Mouse (Mus musculus) gastrocnemius, postnatal 10 days (tissue): ENCODE results near the gene Cenpf. TPM values are rescaled to one million over a fixed set of nuclear protein-coding genes. Genes with fewer than 3 reads are reported as not detected.

Source experiments
- DNase-seq: peaks from one replicate; pipeline ENCODE4 v3.0.0; 2021; ENCODE audit warnings: mixed read lengths
- long read RNA-seq, 2 experiments: library from polyadenylated mRNA; stranded (forward); transcript quantifications; one replicate each; pipeline ENCODE4 v2.0.0; 2021
- total RNA-seq, 2 experiments: library from RNA; stranded (reverse); gene quantifications; 2 replicates each; pipeline ENCODE4 v1.2.3; 2021

Cenpf gene
- 10 to 100 TPM in 1 of 2 experiments, 1 to 10 TPM in 1; 8.3 to 12.5 TPM for total RNA-seq
- long read RNA-seq, experiment 1, partial matches to known transcripts, result 0 of 1 reads
- long read RNA-seq, experiment 1, other reads (novel, unspliced or antisense), result 1 of 1 reads
- long read RNA-seq, experiment 2, full-length matches to known transcripts, result 1 of 1 reads
- long read RNA-seq, experiment 2, partial matches to known transcripts, result 0 of 1 reads
- long read RNA-seq, experiment 2, other reads (novel, unspliced or antisense), result 0 of 1 reads

DNA sequence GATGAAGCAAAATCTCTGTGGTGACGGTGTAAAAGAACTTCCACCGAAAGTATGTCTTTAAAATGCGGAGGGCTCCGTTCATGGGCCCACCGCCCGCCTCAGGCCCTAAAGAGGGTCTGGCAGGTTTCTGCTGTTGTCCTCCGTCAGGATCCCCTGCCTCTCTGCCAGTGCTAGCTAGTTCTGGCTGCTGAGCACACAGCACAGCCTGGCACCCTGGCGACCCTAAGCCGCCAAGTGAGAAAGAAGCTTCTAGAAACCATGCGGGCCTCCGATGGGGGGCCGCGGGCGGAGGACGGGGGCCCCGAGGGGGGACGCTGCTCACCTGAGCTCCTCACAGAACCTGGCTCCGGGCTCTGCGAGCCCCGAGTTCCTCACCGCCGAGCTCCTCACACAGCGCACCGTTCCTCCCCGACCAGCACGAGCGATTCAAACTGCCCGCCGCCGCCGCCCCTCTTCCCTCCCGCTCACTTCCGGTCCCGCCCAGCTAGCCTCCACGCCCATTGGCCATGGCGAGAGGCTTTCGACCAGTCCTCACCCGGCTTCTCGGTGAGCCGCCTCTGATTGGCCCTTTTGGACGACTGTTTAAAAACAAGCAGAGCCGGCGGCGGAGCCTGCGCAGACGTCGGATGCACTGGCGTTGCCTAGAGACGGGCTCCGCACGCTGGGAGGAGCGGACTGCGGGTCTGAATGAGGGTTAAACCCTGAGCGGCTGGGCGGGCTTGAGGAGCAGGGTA, at the start of gene Cenpf:
TSS of gene Cenpf (minus strand) at position 433 of the 734 bp plus-strand sequence.
- peak; percentile 97 for DNase-seq

DNA sequence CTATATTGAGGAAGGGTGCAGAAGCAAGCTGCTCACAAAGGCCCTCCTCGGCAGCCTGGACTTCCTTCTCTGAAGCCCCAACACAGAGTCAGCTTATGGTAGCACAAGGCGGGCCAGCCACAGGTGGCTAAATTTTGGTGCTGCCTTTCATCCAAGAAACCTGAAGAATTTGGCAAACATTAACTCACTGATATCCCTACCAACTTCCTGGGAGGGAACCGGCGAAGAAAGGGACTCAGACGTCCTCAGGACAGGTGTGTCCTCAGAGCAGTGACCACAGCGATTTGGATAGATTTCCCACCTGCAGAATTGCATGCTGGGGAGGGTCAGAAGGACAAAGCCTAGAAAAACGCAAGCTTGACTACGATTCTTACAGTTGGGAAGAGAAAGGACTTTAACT, 44.3 kb upstream of the Cenpf start:
- DNase-seq, result no peak

DNA sequence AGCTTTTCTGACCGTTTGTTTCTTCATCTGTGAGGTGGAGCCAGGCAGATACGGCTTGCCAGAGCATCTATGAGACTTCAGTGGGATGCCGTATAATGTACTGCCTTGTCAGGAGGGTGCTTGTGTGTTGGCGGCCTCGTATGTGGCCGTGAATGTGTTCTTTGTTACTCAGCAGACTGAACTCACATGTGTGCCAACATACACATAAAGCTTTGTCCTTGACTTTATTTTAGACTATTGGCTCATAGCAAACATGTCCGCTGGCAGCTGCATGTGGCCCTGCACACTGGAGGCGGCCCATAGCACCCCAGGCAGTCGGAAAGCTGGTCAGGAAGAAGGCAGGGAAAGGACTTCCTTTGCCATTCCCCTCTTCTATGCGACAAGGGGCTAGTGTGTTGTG, 43.8 kb upstream of the Cenpf start:
- DNase-seq, result no peak

DNA sequence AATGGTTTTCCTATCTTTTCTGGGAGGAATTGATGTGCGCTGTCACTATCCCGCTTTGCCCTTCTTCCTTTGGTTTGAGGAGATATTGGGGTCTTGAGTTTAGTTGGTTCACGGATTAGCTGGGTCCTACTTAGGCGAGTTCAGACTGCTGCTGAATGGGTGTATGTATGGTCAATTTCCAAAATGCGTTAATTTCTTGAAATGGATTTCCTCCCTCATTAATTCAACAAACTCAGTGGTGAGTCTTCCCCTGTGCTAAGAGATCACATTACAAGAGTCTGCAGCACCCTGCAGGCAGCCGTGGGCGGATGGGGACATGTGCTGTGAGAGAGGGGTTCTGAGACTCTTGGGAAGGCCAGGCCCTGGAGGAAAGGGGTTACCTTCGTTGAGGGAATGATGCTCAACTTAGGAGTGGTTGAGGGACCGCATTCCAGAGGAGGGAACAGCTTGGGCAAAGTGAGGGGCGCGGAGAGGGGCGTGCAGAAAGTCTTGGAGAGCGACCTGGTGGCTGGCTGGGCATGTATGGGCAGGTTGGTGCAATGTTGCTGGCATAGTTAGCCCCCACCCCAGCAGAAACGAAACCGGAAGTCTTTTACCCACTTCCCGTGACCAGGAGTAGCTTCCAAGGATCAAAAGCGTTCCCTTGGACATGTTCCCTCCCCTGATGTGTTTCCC, 41.4 kb upstream of the Cenpf start:
- no peak for DNase-seq

DNA sequence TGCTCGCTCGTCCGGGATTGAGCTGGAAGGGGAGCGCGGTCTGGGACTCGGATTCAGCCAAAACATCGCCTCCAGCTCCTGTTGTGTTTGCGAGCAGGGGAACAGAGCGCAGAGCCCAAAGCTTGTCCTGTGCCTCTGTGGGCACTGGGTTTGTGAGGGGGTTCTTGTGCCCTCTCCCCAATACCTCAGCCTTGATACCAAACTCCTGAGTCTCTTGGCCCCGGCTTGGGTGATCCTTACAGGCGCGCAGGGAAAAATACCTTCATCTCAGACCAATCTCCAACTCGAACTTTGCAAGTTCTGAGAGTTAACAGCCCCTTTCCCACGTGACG, 40.9 kb upstream of the Cenpf start:
- DNase-seq, result no peak

DNA sequence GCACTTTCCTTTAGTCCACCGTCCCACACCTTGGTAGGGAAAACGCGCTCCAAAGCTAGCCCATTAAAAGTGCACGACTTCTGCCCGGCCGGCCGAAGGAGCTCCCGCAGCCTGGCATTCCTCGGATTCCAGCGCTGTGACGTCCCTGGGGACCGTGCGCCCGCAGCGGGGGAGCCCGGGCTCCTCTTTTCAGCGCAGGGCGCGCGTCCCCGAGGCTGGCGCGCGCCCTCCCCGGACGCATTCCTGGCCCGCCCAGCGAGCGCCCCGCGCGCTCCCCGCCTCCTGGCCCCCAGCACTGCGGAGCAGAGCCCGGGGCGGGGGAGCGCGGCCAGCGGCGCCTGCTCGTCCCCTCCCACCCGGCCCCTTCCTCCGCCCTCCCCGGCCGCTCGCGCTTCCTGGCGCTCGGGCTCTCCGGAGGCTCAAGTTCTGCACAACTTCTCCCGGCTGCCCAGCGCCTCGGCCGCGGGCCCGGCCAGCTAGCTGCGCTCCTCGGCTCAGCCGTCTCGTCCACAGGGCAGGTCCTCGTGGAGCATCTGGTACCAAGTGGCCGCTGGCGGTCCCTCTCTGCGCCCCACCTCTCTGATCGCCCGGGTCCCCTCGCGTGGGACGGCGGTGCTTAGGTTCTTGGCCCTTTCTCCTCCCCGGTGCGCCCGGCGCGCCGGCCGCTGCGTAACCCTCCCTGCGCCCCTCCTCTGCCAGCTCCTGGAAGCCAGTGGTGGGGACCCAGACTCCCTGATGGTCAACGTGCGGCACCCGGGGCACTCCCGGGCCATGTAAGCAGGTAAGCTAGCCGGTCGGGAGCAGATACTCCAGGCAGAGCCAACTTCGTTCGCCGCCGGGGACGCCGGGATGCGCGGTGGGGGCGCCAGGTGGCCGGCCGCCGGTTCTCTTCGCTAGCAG, 40.2 kb upstream of the Cenpf start, which contains the start of gene Ptpn14:
TSS of gene Ptpn14 (plus strand) at position 385 of the 900 bp plus-strand sequence.
- peak; percentile 88 for DNase-seq

DNA sequence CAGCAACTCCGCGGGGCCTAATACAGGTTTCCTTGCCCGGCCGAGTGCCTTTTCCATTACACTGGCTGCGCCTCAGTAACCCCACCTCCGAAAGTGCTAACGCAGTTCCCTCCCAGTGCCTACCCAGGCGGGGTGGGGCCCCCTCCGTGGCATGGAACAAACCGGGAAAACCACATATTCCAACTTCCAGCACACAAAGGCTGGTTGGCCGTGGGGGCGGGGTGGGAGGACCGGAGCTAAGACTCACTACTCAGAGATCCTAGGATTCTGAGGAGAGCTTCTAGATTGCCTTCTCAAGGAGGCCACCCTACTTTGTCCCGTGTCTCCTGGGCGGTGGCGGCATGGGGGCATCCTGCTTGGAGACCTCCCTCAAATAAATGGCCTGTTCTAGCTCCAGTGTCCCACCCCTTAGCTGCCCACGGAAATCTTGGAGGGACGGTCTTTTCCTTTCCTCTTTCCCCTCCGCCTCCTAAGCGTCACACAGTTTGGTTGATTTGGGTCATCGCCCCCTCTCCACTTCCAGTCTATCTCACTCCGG, 39.5 kb upstream of the Cenpf start:
- peak; percentile 67 for DNase-seq

DNA sequence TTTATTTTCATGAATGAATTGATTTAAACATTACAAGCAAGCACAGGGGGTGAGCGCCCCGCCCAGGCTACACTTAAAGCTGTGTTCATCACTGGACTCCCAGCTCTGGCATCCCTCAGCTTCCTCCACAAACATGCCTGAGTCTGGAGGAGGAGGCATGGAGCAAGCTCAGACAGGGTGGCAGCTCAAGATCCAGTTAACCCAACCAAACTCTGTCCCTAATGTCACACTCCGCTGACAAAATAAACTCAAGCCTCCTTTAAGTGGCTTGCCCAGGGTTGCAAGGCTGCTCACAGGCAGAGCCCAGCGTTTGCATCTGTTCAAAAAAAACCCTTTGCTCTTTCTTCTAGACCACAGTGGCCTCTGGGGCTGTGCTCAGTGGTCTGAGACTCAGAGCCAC, 38.2 kb upstream of the Cenpf start:
- no peak for DNase-seq

DNA sequence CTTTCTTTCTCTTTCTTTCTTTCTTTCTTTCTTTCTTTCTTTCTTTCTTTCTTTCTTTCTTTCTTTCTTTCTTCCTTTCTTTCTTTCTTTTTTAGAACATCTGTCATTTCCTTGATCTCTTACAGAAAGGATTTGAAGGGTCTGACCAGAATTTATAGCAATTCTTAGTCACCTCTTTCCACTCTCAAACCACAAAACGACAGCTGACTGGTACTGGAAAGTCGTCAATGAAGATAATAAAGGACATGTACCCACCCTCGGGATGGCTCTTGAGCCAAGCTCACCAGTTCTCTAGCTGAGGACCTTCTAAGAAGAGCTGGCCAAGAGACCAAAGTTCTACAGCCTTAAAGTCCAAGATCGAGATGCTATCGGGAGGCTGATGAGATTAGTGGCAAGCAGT, 30.7 kb upstream of the Cenpf start:
- no peak for DNase-seq

DNA sequence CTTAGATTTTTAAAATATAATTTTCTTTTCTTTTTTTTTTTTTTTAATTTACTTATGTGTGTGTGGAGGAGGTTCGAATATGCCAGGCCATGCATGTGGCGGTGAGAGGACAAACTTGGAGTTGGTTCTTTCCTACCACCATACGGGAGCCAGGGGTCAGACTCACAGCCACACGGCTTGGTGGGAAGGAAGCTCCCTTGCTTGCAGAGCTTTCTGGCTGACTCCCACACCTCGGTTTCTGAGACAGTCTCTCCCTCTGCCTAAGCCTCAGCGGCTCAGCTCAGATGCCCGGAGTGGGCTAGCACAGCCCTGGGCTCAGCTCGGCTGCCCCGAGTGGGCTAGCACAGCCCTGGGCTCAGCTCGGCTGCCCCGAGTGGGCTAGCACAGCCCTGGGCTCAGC, 29.7 kb upstream of the Cenpf start:
- DNase-seq, result no peak

DNA sequence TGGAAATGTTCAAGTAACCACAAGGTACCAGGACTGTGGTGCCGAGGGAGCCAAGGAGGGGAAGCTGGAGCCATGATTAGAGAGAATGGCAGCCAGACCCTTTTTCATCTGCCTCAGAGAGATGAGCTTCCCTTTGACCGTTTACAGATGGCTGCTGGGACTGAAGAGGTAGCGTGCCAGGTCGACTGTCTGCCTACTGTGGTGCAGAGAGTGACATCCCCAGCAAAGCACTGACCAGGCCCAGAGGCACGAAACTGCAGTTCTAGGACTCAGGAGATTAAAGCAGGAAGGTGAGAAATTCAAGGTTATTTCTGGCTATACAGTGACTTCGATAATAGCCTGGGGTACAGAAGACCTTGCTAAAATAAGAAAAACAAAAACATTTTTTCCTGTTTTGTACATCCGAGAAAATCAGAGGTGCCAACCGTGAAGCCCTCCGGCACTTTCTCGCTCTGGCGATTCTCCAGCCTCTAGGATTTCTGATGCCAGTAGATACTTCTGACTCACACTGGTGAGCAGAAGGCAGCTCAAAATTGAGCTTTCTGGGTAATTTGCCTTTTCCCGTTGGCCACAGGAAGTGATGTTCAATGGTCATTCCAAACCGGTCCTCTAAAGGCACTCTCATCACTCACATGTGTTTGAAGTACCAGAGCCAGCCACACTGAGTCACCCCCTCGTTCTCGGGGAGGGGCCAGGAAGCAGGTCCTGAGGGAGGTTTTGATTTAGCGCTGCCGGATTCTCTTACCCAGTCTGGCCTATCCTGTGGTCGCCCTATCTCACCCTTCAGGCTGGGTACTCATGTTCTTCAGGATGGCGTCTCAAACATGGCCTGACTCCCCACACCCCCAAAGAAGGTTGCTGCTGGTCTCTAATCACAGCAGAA, 28.3 kb upstream of the Cenpf start:
- no peak for DNase-seq

DNA sequence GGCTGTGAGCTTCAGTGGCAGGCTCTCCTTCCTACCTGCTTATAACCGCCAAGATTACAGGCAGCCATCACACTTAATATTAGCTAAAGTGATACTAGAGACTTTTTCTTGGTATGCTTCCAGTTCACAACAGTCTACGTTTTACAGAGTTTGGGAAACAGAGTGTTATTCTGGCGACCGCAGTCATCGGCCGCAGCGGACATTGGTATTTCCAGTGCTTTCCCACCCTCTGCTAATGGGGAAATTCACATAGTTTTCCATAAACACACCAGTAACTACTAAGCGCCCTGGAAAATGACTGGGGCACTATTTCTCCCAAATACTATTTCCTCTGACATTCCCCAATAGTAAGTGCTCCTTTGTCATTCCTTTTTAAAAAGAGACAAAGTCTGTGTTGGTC, 21.1 kb upstream of the Cenpf start:
- no peak for DNase-seq

DNA sequence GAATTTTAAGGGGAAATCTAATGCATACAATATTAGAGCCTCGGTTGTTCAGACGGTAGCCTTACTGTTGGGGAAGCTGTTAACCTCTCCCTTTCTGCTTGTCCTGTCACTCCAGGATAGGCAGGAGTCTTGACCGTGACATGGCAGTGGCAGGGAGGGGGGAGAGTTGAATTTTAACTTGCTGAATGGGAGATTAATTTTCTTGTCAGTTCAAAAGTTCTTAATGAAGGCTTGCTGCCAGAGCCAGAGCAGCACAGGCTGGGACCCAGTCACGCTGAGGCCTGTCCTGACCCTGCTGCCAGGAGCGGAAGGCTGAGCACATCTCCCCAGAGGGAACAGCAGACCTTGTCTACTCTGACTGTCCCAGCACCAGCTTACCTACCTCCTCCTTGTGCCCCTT, 19.5 kb upstream of the Cenpf start:
- DNase-seq, result no peak

DNA sequence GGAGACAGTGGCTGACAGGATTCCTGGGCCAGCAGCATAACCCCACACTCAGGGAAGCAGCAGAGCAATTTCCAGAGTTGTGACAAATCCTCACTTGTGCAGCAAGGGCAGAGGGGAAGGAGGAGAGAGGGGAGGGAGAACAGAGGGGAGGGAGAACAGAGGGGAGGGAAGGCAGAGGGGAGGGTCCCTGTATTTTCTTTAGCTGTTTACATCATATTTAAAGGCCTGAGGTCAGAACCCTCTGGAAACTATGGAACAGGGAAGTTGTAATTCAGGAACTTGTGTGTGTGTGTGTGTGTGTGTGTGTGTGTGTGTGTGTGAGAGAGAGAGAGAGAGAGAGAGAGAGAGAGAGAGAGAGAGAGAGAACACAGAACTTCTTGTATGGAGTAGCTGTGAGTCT, 19.1 kb upstream of the Cenpf start:
- DNase-seq, result no peak

DNA sequence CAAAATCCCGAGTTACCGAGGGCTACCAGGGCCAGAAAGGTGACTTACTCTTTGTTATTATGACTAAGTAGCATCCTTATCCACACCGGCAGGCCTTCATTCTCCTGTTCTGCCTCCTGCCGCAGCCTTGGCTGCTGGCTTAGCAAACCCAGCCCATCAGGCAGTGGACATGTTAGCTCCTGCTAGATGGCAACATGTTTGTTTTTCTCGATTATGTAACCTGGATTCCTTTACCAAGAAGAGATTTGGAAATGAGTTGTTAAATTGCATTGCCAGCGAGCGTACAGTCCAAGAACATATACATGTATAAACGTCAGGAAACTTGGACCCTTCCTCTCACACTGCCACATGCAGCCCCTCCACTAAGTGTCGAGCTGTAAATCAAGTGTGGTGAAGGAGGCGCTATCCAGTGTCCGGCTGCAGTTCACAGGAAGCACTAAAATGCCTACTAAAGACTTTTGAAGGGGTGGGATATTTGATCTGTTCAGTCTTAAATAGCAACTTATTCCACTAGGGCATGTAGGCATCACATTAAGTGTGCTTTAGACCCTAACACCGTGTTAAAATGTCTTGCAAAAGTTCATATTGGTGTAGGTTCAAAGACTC, 18.3 kb upstream of the Cenpf start:
- DNase-seq, result no peak

DNA sequence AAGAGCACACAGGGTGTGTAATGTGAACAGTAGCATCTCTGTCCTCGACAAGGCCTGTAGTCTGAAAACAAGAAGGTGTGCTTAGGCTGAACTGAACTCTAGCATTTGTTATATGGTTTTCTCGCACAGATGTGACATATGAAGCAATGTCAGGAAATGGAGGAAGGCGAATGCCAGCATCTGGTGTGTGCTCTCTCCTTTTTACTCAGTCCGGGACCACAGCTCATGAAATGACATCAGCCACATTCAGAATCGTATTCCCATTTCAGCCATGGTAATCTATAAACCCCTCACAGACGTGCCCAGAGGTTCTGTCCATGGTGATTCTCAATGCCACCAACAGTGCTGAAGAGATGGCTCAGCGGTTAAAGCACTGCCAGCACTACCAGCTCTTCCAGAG, 15.7 kb upstream of the Cenpf start:
- no peak for DNase-seq

DNA sequence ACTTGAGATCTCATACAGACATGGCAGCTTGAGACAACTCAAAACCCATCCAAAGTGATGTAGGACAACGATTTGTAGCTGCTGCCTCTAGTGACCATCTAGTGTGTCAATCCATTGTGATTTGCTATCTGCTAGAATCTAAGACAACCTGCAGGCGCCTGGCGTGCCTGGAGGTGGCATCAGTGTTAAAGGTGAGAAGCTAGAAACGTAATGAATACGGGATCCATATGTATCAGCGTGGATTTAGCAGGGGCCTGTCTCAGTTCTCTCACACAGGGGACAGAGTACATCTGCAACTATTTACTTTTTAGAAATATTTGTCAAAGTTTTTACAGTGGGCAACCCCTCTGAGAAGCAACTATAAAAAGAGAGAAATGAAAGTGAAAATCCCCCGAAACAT, 15.3 kb upstream of the Cenpf start:
- DNase-seq, result no peak

DNA sequence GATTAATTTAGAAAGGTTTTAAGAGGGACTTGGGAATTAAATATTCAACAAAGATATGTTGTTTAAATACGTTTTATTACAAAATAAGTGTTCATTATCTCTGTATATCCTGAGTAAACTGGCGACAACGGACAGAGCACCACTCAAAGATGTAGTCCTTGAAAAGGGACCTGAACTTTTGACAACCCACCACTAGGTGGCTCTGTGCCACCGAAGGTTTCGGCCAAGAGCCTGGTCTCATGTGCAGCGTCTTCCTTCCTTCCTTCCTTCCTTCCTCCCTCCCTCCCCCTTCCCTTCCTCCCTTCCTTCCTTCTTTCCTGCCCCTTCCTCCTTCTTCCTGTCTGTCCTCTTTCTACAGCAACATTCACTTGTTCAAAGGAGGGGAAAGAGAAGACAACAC, 13.1 kb upstream of the Cenpf start:
- DNase-seq, result peak; percentile 81

DNA sequence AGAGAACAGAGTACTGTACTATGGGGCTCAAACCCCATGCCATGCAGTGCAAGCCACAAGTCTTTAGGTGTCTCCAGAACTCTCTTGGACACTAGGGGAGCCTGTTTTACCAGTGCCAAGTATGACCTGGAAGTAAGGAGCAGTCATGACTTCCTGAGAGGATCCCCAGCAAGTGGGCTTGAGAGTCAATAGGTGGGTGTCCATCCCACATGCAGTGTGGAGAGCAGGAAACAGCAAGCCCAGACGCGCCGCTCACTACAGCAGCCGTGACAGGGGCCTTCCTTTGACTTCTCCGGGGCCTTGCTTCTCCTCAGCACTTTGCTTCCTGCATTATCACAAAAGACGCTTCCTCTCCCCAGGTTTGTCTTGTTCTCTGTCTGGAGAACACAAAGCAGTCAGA, 12.3 kb upstream of the Cenpf start:
- no peak for DNase-seq

DNA sequence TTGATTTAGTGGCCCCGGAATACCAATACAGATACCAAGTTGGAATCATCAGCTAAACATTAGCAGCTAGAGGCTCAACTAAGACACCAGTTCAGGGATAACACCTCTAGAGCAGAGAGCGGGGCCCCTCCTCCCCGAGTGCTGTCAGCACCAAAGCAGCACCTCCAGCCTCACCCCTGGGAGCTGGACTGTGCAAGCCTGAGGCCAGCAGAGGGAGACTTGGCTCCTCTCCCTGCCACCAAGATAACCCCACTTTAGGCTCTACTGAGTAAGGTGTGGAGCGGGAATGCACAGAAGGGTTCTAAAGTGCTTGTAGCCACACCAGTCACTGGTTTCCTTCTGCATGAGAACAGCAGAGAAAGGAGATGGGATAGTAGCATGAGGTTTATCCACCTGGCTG, 10.5 kb upstream of the Cenpf start:
- DNase-seq, result no peak

DNA sequence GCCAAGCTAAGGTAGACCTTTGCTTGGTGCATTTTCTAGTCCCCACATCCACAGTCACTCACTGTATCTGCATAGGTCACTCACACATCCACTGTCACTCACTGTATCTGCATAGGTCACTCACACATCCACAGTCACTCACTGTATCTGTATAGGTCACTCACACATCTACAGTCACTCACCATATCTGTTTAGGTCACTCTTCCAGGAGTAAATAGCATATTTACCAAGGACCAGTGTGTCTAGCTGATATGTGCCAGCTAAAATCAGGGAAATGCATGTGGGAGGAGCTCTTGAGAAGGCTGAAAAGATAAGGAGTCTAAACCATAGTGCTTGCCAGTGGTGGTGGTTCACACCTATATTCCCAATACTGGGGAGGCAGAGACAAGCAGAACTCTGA, 7.4 kb upstream of the Cenpf start:
- no peak for DNase-seq
